Mouse (Mus musculus) heart, postnatal 14 days (tissue): Measurements from ENCODE around the gene Nupl2. TPM values are rescaled to one million over a fixed set of nuclear protein-coding genes. Genes with fewer than 3 reads are reported as not detected.

Experiments
- DNase-seq, 2 experiments: peaks; one replicate each; pipeline ENCODE4 v3.0.0; 2021 to 2022
- intact Hi-C: fragments of 180-260 bp; cut with DNase I; formaldehyde crosslinking; loops from one replicate; pipeline ENCODE4 v1.15.1; 2025
- long read RNA-seq, 2 experiments: library from polyadenylated mRNA; stranded (forward); transcript quantifications; one replicate each; pipeline ENCODE4 v2.0.0; 2021
- total RNA-seq, 2 experiments: library from RNA; stranded (reverse); gene quantifications; 2 replicates each; pipeline ENCODE4 v1.2.3; 2021

Gene Nupl2
- 1 to 10 TPM; 7.1 to 8.3 TPM for total RNA-seq
- long read RNA-seq, experiment 1, transcript Nupl2-201 (7 exons, 2,914 nt): major isoform, 14 of 18 reads
- long read RNA-seq, experiment 1, partial matches to known transcripts: 2 of 18 reads
- long read RNA-seq, experiment 1, other reads (novel, unspliced or antisense): 1 of 18 reads
- long read RNA-seq, experiment 2, transcript Nupl2-201 (7 exons, 2,914 nt): major isoform, 16 of 20 reads
- long read RNA-seq, experiment 2, partial matches to known transcripts: 2 of 20 reads
- long read RNA-seq, experiment 2, other reads (novel, unspliced or antisense): 2 of 20 reads

DNA sequence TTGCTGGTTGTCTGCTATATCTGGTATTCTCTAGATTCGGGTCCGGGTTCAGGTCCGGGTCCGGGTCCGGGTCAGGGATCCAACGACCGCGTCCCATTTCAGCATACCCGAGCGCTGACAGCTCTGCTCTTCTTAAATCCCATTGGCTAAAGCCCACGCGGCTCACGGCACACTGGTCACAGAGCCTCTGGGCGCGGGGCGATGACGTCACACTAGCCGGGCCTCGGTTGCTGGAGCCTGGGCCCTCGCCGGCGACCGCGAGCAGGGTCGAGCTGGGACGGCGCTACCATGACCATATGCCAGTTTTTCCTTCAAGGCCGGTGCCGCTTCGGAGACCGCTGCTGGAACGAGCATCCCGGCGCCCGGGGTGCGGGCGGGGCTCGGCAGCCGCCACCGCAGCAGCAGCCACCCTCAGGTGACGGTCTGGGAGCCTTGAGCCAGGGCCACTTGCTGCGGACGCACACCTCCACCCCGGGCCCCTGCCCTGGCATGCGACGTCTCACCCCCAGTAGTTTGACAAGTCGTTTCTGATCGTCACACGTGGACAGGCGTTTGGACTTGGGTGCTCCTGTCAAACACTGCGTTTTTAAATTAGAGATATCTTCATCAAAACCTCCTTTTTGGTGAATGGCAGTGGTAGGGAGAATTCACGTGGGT is at the start of gene Nupl2:
Nupl2 (plus strand) TSS at position 175 of the 657 bp plus-strand sequence.
- DNase-seq: peak; percentile 93 to 96
- intact Hi-C loops: loop anchor here (2.0 to 10.0 kb wide), 3 partner anchors 64 to 310 kb away; partner anchors contain the start of gene Klhl7

DNA sequence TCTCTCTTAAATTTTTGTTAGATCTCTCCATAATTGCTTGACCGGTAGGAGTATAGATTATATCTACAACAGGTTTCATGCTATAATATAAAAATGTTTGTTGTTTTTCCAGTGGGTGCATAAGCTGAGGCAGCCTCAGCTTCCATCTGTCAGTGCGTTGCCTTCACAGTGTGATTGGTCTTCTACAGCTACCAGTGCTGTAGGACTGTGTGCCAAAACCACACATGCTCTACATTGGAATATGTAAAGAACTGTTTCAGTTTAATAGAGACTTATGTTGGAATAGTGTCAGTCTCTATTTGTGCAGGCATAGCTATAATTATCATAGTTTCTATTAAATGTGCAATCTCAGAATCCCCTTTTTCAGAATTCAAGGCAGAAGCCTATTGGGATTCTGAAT is 42.5 kb upstream of the Nupl2 start:
- DNase-seq: no peak
- intact Hi-C loops: no loop called here

GRCm38 (mm10) chr5:24124175-24124574 is 40.6 kb upstream of the Nupl2 start:
- DNase-seq: no peak
- intact Hi-C loops: loop anchor here (1.0 kb wide), 1 partner anchor 23 kb away; no protein-coding TSS in a partner anchor

DNA sequence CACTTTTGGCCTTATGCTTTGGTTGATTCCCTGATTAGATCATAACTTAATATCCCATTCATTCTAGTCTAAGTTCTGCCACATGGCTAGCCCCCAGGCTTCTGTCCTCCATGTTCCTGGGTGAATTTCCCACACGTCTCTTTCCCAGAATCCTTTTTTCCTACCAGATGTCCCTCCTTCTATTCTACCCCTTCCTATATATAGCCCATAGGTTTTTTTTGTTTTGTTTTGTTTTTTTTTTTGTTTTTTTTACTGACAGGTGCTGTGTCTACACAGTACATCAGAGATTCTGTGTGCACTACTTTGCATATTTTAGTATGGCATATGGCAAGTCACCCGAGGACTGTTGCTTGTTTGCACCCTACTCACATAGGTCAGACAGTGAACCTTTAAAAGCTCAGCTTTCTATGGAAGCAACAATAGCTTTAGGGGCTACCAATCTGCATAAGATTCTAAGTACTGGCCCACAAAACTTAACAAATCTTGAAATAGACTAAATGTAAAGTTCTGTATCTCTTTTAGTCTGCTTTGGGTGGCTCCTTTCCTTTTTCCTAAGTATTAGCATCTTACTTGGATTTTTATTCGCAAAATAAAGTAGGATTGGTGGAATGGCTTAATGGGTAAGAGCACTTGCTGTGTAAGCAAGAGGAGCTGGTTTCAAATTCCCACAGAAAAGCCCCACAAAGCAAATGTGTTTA is 40.0 kb upstream of the Nupl2 start:
- no peak for DNase-seq
- intact Hi-C loops: loop anchor here (1.0 kb wide), 1 partner anchor 23 kb away; no protein-coding TSS in a partner anchor

- no peak for DNase-seq
These were observed 38.7 kb upstream of the Nupl2 start for GRCm38 (mm10) chr5:24125910-24126636.

GRCm38 (mm10) chr5:24126967-24127366 is 37.8 kb upstream of the Nupl2 start:
- intact Hi-C loops: no loop called here
- DNase-seq: peak in 1 of 2 experiments; percentile 10

More at GRCm38 (mm10) chr5:24125910-24126636, 38.7 kb upstream of the Nupl2 start:
- intact Hi-C loops: no loop called here

GRCm38 (mm10) chr5:24146964-24147363 is 17.8 kb upstream of the Nupl2 start:
- no peak for DNase-seq
- intact Hi-C loops: no loop called here

DNA sequence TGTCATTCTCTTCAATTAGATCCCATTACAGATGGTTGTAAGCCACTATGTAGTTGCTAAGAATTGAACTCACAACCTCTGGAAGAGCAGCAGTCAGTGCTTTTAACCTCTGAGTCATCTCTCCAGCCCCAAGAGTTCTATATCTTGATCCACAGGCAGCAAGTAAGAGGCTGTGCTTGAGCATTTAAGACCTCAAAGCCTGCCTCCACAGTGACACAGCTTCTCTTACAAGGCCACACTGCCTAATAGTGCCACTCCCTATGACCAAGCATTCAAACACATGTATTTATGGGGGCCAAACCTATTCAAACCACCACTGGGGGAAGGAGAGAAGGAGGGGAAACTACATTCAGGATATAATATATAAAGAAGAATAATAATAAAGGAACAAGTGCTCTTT is 12.6 kb upstream of the Nupl2 start:
- intact Hi-C loops: no loop called here
- DNase-seq: no peak

- intact Hi-C loops: no loop called here
- DNase-seq: no peak
These were observed 8.0 kb upstream of the Nupl2 start for GRCm38 (mm10) chr5:24156774-24157173.

- intact Hi-C loops: loop anchor here (10.0 kb wide), 2 partner anchors 218 to 312 kb away; no protein-coding TSS in a partner anchor
- peak in 1 of 2 experiments; percentile 19 for DNase-seq
These were observed 2.5 kb downstream of the Nupl2 start for GRCm38 (mm10) chr5:24167263-24167662.

- DNase-seq: no peak
- intact Hi-C loops: loop anchor here (10.0 kb wide), 2 partner anchors 215 to 315 kb away; no protein-coding TSS in a partner anchor
These were observed 5.1 kb downstream of the Nupl2 start for GRCm38 (mm10) chr5:24169881-24170280.

DNA sequence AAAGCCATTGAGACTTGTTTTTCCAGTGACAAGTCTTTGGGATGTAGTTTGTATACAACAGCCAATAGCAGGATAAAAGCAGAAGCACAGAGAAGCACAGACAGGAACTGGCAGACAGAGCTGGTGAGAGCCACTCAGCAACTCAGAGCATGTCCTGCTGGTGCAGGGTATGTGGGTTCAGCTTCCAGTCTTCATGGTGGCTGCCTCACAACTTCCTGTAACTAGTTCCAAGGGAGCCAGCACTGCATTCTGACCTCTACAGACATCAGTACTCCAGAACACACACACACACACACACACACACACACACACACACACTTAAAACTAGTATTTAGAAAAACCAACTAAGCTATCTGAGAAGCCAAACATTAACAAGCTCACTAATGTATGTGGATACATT is 7.3 kb downstream of the Nupl2 start:
- no peak for DNase-seq
- intact Hi-C loops: no loop called here

GRCm38 (mm10) chr5:24181514-24182295 is 16.9 kb downstream of the Nupl2 start:
- intact Hi-C loops: no loop called here
- peak; percentile 11 to 61 for DNase-seq

DNA sequence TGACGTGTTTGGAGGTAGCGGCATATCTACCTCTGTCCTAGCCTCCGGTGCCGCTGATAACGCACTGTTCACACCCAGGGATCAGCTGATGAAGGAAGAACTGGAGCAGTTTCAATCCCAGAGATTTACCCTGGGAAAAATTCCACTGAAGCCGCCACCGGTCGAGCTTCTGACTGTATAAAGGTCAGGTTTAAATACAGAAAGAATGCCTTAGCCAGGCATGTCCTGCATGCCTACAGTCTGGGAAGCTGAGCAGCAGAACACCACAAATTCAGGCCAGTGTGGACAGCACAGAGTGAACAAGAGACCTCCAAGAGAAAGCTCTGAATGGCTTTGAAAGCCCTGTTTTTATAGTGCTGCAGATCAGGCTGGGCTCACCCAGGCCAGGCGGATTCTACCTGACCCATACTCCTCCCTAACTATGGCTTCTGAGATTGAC is 17.6 kb downstream of the Nupl2 start:
- intact Hi-C loops: no loop called here
- DNase-seq: peak; percentile 4 to 23

DNA sequence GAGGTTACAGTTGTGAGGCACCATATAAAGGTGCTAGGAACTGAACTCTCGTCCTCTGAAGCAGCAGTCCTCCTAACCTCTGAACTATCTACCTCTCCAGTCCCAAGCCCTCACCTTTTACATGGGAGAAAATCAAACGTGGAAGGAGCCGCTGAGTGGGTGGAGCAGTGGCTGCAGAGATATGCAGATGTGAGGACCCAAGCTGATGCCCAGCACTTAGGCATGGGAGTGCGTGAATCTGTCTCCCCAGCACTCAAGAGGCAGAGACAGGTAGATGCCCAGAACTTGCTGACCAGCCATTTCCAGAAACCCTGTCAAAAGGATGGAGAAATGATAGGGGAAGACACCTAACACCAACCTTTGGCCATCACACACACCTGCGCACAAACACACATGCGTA is 18.3 kb downstream of the Nupl2 start:
- intact Hi-C loops: no loop called here
- DNase-seq: no peak

DNA sequence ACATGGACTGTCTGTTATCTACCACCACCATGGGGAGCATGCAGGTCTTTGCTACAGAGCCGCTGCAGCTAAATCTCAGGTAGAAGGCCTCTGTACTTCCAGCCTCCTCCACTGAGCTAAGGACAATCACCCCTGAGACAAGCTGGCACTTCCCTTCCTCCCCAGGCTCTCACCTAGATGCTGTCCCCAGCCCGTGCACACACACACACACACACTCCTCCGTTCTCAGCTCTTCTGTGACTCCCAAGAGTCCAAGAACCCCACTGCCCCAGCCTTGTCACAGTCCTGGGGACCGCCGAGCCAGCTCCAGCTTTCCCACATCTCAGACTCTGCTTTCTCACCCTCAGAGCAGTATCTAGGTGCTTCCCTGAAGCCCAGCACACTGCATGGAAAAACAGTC is 19.2 kb downstream of the Nupl2 start:
- no peak for DNase-seq
- intact Hi-C loops: no loop called here

GRCm38 (mm10) chr5:24188476-24188875 is 23.7 kb downstream of the Nupl2 start:
- no peak for DNase-seq
- intact Hi-C loops: no loop called here

GRCm38 (mm10) chr5:24191821-24192220 is 27.1 kb downstream of the Nupl2 start:
- intact Hi-C loops: no loop called here
- no peak for DNase-seq

- DNase-seq: no peak
- intact Hi-C loops: no loop called here
These were observed 36.2 kb downstream of the Nupl2 start for GRCm38 (mm10) chr5:24201006-24201405.

DNA sequence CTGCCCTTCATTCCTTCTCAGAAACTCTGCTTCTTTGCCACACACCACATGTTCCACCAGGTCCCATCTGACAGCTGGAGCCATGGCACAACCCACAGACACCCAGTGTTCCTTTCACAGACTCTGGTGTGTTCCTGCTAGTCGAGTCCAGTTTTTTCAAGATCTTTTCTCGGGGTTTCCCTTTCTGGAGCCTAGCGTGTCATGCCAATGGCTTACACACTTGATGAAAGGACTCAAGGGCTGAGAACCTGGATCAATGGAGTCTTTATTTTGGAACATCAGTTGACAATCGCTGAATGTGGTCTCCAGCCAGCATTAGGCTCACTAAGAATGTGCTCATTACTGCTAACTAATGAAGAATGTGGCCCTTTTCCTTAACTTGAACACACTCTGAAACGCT is 37.7 kb downstream of the Nupl2 start:
- intact Hi-C loops: no loop called here
- no peak for DNase-seq
